Mouse (Mus musculus) lung, embryonic 15.5 days (tissue): ENCODE measurements around the gene Gm10666. TPM values are rescaled to one million over a fixed set of nuclear protein-coding genes. Genes with fewer than 3 reads are reported as not detected.
"Not testable (repeated sequence)": the region's sequence is repeated elsewhere in the genome, so short reads cannot be mapped to it uniquely, and the experiment has no call there.

Experiments
- ATAC-seq: fragments of 200-750 bp; cut with Nextera tagmentation; 2 replicates; pipeline ENCODE4 v1.8.0; 2017; ENCODE audit warnings: moderate number of reproducible peaks, borderline replicate concordance; ENCODE audit not compliant: low FRiP score, low TSS enrichment; ENCODE audit errors: extremely low read depth
- H3K27ac ChIP-seq: fragments of 300-500 bp; sonication (generic); 2 replicates; pipeline ENCODE4 v1.5.1; 2015; ENCODE audit warnings: moderate library complexity, mild to moderate bottlenecking, inconsistent platforms
- H3K27me3 ChIP-seq: fragments of 300-500 bp; sonication (generic); 2 replicates; pipeline ENCODE4 v1.6.1; 2015; ENCODE audit warnings: inconsistent platforms
- H3K36me3 ChIP-seq: fragments of 300-500 bp; sonication (generic); 2 replicates; pipeline ENCODE4 v1.6.1; 2015; ENCODE audit warnings: inconsistent platforms
- H3K4me1 ChIP-seq: fragments of 300-500 bp; sonication (generic); 2 replicates; pipeline ENCODE4 v1.6.1; 2015; ENCODE audit warnings: inconsistent platforms
- H3K4me2 ChIP-seq: fragments of 300-500 bp; sonication (generic); 2 replicates; pipeline ENCODE4 v1.6.1; 2015; ENCODE audit warnings: inconsistent platforms, mild to moderate bottlenecking, moderate library complexity
- H3K4me3 ChIP-seq: fragments of 300-500 bp; sonication (generic); 2 replicates; pipeline ENCODE4 v1.5.1; 2015; ENCODE audit warnings: mild to moderate bottlenecking, inconsistent platforms
- H3K9ac ChIP-seq: fragments of 300-500 bp; sonication (generic); 2 replicates; pipeline ENCODE4 v1.6.1; 2015; ENCODE audit warnings: inconsistent platforms
- H3K9me3 ChIP-seq: fragments of 300-500 bp; sonication (generic); 2 replicates; pipeline ENCODE4 v1.6.1; 2016; ENCODE audit warnings: inconsistent platforms
- WGBS: fragments of 180-500 bp; shearing (Covaris S2); methylation state at CpG from one replicate; pipeline ENCODE4 v1.1.7; 2015; 5-methylcytosine and 5-hydroxymethylcytosine counted together
- polyA plus RNA-seq: library from polyadenylated mRNA; unstranded; fragments of >200 nt; fragmentation: Nextera tagmentation; extraction: Ambion mirVana; gene quantifications from 2 replicates; pipeline ENCODE4 v1.2.1, GENCODE M21; 2015

The Gm10666 gene
- polyA plus RNA-seq: not detected in 2 replicates

DNA sequence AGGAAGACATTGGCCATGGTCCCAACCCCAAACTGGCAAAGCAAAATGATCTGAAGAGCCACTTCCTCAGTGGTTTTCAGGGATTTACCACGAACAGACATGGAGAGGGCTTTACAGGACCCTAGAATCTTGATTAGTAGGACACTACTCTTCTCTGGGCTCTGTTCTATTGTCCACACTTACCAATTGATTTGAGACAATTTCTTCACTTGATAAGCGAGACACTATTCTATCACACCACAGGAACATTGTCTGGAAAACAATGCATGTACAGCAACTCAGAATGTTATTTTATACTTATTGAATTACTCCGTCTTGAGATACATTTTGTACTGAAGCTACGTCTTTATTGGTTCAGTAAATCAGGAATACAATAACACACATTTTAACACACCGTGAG lies at the start of gene Gm10666:
TSS of gene Gm10666 (minus strand) at position 101 of the 400 bp plus-strand sequence.
- H3K4me2 ChIP-seq, ATAC-seq, H3K27ac ChIP-seq, H3K4me3 ChIP-seq, H3K4me1 ChIP-seq, H3K36me3 ChIP-seq, H3K27me3 ChIP-seq, H3K9ac ChIP-seq, H3K9me3 ChIP-seq: not testable (repeated sequence)
- WGBS: no CpG with 5 or more reads among the region's 5 CpGs

- not testable (repeated sequence) for H3K27ac ChIP-seq, H3K36me3 ChIP-seq, H3K27me3 ChIP-seq, ATAC-seq, H3K9me3 ChIP-seq, H3K4me3 ChIP-seq, H3K9ac ChIP-seq, H3K4me1 ChIP-seq, H3K4me2 ChIP-seq
- WGBS: no CpG with 5 or more reads among the region's 3 CpGs
Observed at GRCm38 (mm10) chr7:22163935-22164334, 29.4 kb upstream of the Gm10666 start, which contains the start of gene Vmn1r142. Vmn1r142 (minus strand) TSS chr7:22164035.

DNA sequence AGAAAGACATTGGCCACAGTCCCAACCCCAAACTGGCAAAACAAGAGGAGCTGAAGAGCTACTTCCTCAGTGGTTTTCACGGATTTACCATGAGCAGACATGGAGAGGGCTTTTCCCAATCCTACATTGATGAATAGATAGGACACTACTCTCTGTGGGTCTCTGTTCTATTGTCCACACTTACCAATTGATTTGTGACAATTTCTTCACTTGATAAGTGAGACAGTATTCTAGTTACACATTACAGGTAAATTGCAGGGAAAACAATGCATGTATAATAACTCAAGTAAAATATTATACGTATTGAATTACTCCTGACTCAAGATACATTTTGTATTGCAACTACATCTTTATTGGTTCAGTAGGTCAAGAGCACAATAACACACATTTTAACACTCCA lies 16.4 kb downstream of the Gm10666 start, which contains the start of gene Gm16451:
TSS of gene Gm16451 (minus strand) at position 101 of the 400 bp plus-strand sequence.
- not testable (repeated sequence) for H3K27me3 ChIP-seq, H3K36me3 ChIP-seq, H3K4me1 ChIP-seq, H3K27ac ChIP-seq, H3K9ac ChIP-seq, H3K4me3 ChIP-seq, H3K4me2 ChIP-seq, H3K9me3 ChIP-seq, ATAC-seq
- WGBS: no CpG with 5 or more reads among the region's 2 CpGs

Other genes with a start within 250 kb of the Gm10666 start
- gene Gm5891, start 213.4 kb downstream of the Gm10666 start, polyA plus RNA-seq: not detected in 2 replicates
- gene Vmn1r137, start 140.2 kb downstream of the Gm10666 start, polyA plus RNA-seq: not detected in 2 replicates
- gene Vmn1r138, start 105.8 kb downstream of the Gm10666 start, polyA plus RNA-seq: not detected in 2 replicates
- gene Gm6176, start 78.4 kb downstream of the Gm10666 start, polyA plus RNA-seq: not detected in 2 replicates
- gene Vmn1r139, start 65.7 kb downstream of the Gm10666 start, polyA plus RNA-seq: not detected in 2 replicates
- not detected in 2 replicates for gene Gm16451, start 16.5 kb downstream of the Gm10666 start, polyA plus RNA-seq
- gene Vmn1r142, start 29.3 kb upstream of the Gm10666 start, polyA plus RNA-seq: not detected in 2 replicates
- not detected in 2 replicates for gene Vmn1r143, start 54.6 kb upstream of the Gm10666 start, polyA plus RNA-seq
- gene Gm8653, start 66.5 kb upstream of the Gm10666 start, polyA plus RNA-seq: not detected in 2 replicates
- not detected in 2 replicates for gene Gm8453, start 94.7 kb upstream of the Gm10666 start, polyA plus RNA-seq
- not detected in 2 replicates for gene Gm4187, start 195.0 kb upstream of the Gm10666 start, polyA plus RNA-seq
- not detected in 2 replicates for gene Gm8660, start 236.3 kb upstream of the Gm10666 start, polyA plus RNA-seq